Mouse (Mus musculus) c-Kit-positive CD71-positive TER-119-negative erythroid progenitor cells, embryonic 14.5 days (primary cell): ENCODE results near the gene Tomm70a.

Experiments used
- DNase-seq: peaks from one replicate; pipeline ENCODE4 v3.0.0-alpha.2; 2013; ENCODE audit warnings: low read depth

Gene Tomm70a

GRCm38 (mm10) chr16:57120913-57121815 is at the start of gene Tomm70a:
Tomm70a (plus strand) TSS chr16:57121703.
- DNase-seq, result peak; percentile 82

GRCm38 (mm10) chr16:57075986-57076385 is 45.5 kb upstream of the Tomm70a start:
- DNase-seq, result no peak

GRCm38 (mm10) chr16:57079577-57079976 is 41.9 kb upstream of the Tomm70a start:
- DNase-seq, result no peak

- DNase-seq, result peak; percentile 37
These were observed 29.0 kb upstream of the Tomm70a start for GRCm38 (mm10) chr16:57092460-57092859.

- no peak for DNase-seq
These were observed 28.4 kb upstream of the Tomm70a start for GRCm38 (mm10) chr16:57092911-57093605.

- DNase-seq, result no peak
These were observed 22.9 kb upstream of the Tomm70a start for GRCm38 (mm10) chr16:57098468-57099144.

- DNase-seq, result no peak
These were observed 21.8 kb upstream of the Tomm70a start for GRCm38 (mm10) chr16:57099572-57100237.

- no peak for DNase-seq
These were observed 20.3 kb upstream of the Tomm70a start for GRCm38 (mm10) chr16:57101174-57101573.

- DNase-seq, result no peak
These were observed 15.1 kb upstream of the Tomm70a start for GRCm38 (mm10) chr16:57106185-57106960.

- no peak for DNase-seq
These were observed 5.4 kb upstream of the Tomm70a start for GRCm38 (mm10) chr16:57116066-57116465.

- no peak for DNase-seq
These were observed 3.9 kb upstream of the Tomm70a start for GRCm38 (mm10) chr16:57117562-57117961.

GRCm38 (mm10) chr16:57121816-57122415 is 413 bp downstream of the Tomm70a start:
- DNase-seq, result no peak

GRCm38 (mm10) chr16:57122682-57123445 is 1.4 kb downstream of the Tomm70a start:
- no peak for DNase-seq

GRCm38 (mm10) chr16:57126268-57126667 is 4.8 kb downstream of the Tomm70a start:
- no peak for DNase-seq

GRCm38 (mm10) chr16:57127825-57128224 is 6.3 kb downstream of the Tomm70a start:
- DNase-seq, result no peak

- no peak for DNase-seq
These were observed 9.4 kb downstream of the Tomm70a start for GRCm38 (mm10) chr16:57130752-57131400.

- no peak for DNase-seq
These were observed 10.0 kb downstream of the Tomm70a start for GRCm38 (mm10) chr16:57131544-57131943.

- DNase-seq, result no peak
These were observed 10.8 kb downstream of the Tomm70a start for GRCm38 (mm10) chr16:57132326-57132725.

GRCm38 (mm10) chr16:57133611-57134010 is 12.1 kb downstream of the Tomm70a start:
- no peak for DNase-seq
